Mouse (Mus musculus): Measurements from ENCODE around the gene Prrg2. TPM values are rescaled to one million over a fixed set of nuclear protein-coding genes. Genes with fewer than 3 reads are reported as not detected.
"Not testable (repeated sequence)": the region's sequence is repeated elsewhere in the genome, so short reads cannot be mapped to it uniquely, and the experiment has no call there.

Prrg2 gene
- polyA plus RNA-seq, 1 experiment from 2014 or later, result 17.9 TPM

- Histone ChIP-seq H3K27me3 (replicated peaks) (no peaks in the 10 kb centered on the region), H3K9me3 (no peaks in the 10 kb centered on the region), H3K4me3 (no peak overlapping the region), H3K36me3 (no peaks in the 10 kb centered on the region), H3K4me2 (replicated peaks) (no peak overlapping the region), H3K27ac (no peak overlapping the region), H3K4me1 (no peaks in the 10 kb centered on the region; the same call in 1 of the 2 replicates), H3K9ac (no peak overlapping the region)
- ATAC-seq (ENCODE audit: low FRiP score, low read depth), result no peak
- 91% methylated on average over 8 of the region's 8 CpGs for WGBS
Observed at GRCm38 (mm10) chr7:45098541-45099240, 36.2 kb upstream of the Prrg2 start.

- Histone ChIP-seq H3K4me3 (no peak overlapping the region), H3K9ac (no peak overlapping the region), H3K4me2 (replicated peaks) (no peak overlapping the region), H3K4me1 (peaks cover 6% of the 10 kb centered on the region; the same call in 1 of the 2 replicates), H3K27ac (no peak overlapping the region), H3K27me3 (replicated peaks) (no peaks in the 10 kb centered on the region), H3K36me3 (no peaks in the 10 kb centered on the region), H3K9me3 (no peaks in the 10 kb centered on the region)
- WGBS, result 73% methylated on average over 6 of the region's 6 CpGs
- ATAC-seq (ENCODE audit: low FRiP score, low read depth), result no peak
Observed at GRCm38 (mm10) chr7:45097479-45097878, 35.0 kb upstream of the Prrg2 start.

- not testable (repeated sequence) for H3K9ac ChIP-seq; H3K4me3 ChIP-seq; H3K9me3 ChIP-seq; ATAC-seq (ENCODE audit: low FRiP score, low read depth); H3K27ac ChIP-seq; H3K4me2 ChIP-seq (replicated peaks); H3K27me3 ChIP-seq (replicated peaks); H3K36me3 ChIP-seq
- WGBS, result 93% methylated on average over 14 of the region's 14 CpGs
- peaks cover 12% of the 10 kb centered on the region; the same call in 1 of the 2 replicates for H3K4me1 ChIP-seq
Observed at GRCm38 (mm10) chr7:45095965-45096364, 33.5 kb upstream of the Prrg2 start.

- Histone ChIP-seq H3K36me3 (no peaks in the 10 kb centered on the region), H3K4me2 (replicated peaks) (no peak overlapping the region), H3K4me3 (no peak overlapping the region), H3K27me3 (replicated peaks) (no peaks in the 10 kb centered on the region; the same call in 1 of the 2 replicates), H3K27ac (no peak overlapping the region), H3K4me1 (peaks cover 12% of the 10 kb centered on the region; the same call in 1 of the 2 replicates), H3K9ac (no peak overlapping the region), H3K9me3 (no peaks in the 10 kb centered on the region)
- 83% methylated on average over 6 of the region's 6 CpGs for WGBS
- ATAC-seq (ENCODE audit: low FRiP score, low read depth), result no peak
Observed at GRCm38 (mm10) chr7:45095367-45095766, 32.9 kb upstream of the Prrg2 start.

GRCm38 (mm10) chr7:45094121-45094520 lies 31.6 kb upstream of the Prrg2 start:
- no peak overlapping the region for H3K9ac ChIP-seq
- WGBS, result 9% methylated on average over 7 of the region's 7 CpGs
- ATAC-seq (ENCODE audit: low FRiP score, low read depth), result no peak

GRCm38 (mm10) chr7:45093516-45093905 lies 31.0 kb upstream of the Prrg2 start:
- Histone ChIP-seq H3K27ac (no peak overlapping the region), H3K9me3 (no peaks in the 10 kb centered on the region), H3K36me3 (peaks cover 1% of the 10 kb centered on the region), H3K4me1 (peaks cover 12% of the 10 kb centered on the region; the same call in 1 of the 2 replicates), H3K4me3 (no peak overlapping the region), H3K9ac (no peak overlapping the region), H3K4me2 (replicated peaks) (no peak overlapping the region; the same call in 1 of the 2 replicates), H3K27me3 (replicated peaks) (no peaks in the 10 kb centered on the region; the same call in 1 of the 2 replicates)
- ATAC-seq (ENCODE audit: low FRiP score, low read depth), result no peak
- 32% methylated on average over 12 of the region's 18 CpGs for WGBS

More at GRCm38 (mm10) chr7:45094121-45094520, 31.6 kb upstream of the Prrg2 start:
- no peak overlapping the region for H3K4me3 ChIP-seq
- peaks cover 12% of the 10 kb centered on the region; the same call in 1 of the 2 replicates for H3K4me1 ChIP-seq
- no peaks in the 10 kb centered on the region; the same call in 1 of the 2 replicates for H3K27me3 ChIP-seq (replicated peaks)
- no peaks in the 10 kb centered on the region for H3K36me3 ChIP-seq
- no peak overlapping the region for H3K4me2 ChIP-seq (replicated peaks)
- no peaks in the 10 kb centered on the region for H3K9me3 ChIP-seq
- no peak overlapping the region for H3K27ac ChIP-seq

- no peak overlapping the region for H3K27ac ChIP-seq
- no peaks in the 10 kb centered on the region; the same call in 1 of the 2 replicates for H3K27me3 ChIP-seq (replicated peaks)
- no peak overlapping the region for H3K4me3 ChIP-seq
- H3K9ac ChIP-seq, result no peak overlapping the region
- peaks cover 5% of the 10 kb centered on the region for H3K36me3 ChIP-seq
- no peak overlapping the region; the same call in 1 of the 2 replicates for H3K4me2 ChIP-seq (replicated peaks)
- H3K4me1 ChIP-seq, result peaks cover 12% of the 10 kb centered on the region; the same call in 1 of the 2 replicates
- no peaks in the 10 kb centered on the region for H3K9me3 ChIP-seq
- WGBS, result 67% methylated on average over 12 of the region's 12 CpGs
- no peak for ATAC-seq (ENCODE audit: low FRiP score, low read depth)
Observed at GRCm38 (mm10) chr7:45092828-45093515, 30.5 kb upstream of the Prrg2 start.

- Histone ChIP-seq H3K4me1 (peaks cover 12% of the 10 kb centered on the region; the same call in 1 of the 2 replicates), H3K9me3 (no peaks in the 10 kb centered on the region), H3K9ac (peak within 1 kb of the TSS; percentile 56), H3K36me3 (peaks cover 5% of the 10 kb centered on the region), H3K4me3 (peak within 1 kb of the TSS; percentile 45), H3K27ac (no peak within 1 kb of the TSS), H3K4me2 (replicated peaks) (peak within 1 kb of the TSS; percentile 69), H3K27me3 (replicated peaks) (no peaks in the 10 kb centered on the region; the same call in 1 of the 2 replicates)
- peak; percentile 88 for ATAC-seq (ENCODE audit: low FRiP score, low read depth)
- under 1% methylated on average over 16 of the region's 16 CpGs for WGBS
Observed at GRCm38 (mm10) chr7:45092048-45092447, 29.6 kb upstream of the Prrg2 start, which contains the start of gene Rcn3. Rcn3 (minus strand) TSS chr7:45092221.

GRCm38 (mm10) chr7:45091001-45091990 lies 28.8 kb upstream of the Prrg2 start:
- Histone ChIP-seq H3K27ac (no peak overlapping the region), H3K27me3 (replicated peaks) (no peaks in the 10 kb centered on the region; the same call in 1 of the 2 replicates), H3K4me1 (peaks cover 12% of the 10 kb centered on the region; the same call in 1 of the 2 replicates), H3K4me3 (peak overlapping the region; percentile 45), H3K4me2 (replicated peaks) (peak overlapping the region; percentile 69), H3K36me3 (peaks cover 12% of the 10 kb centered on the region), H3K9ac (peak overlapping the region; percentile 56), H3K9me3 (no peaks in the 10 kb centered on the region)
- 15% methylated on average over 35 of the region's 35 CpGs for WGBS
- ATAC-seq (ENCODE audit: low FRiP score, low read depth), result peak; percentile 52; the same call in 1 of the 2 replicates

- peaks cover 18% of the 10 kb centered on the region for H3K36me3 ChIP-seq
- peak overlapping the region; percentile 69; the same call in 1 of the 2 replicates for H3K4me2 ChIP-seq (replicated peaks)
- ATAC-seq (ENCODE audit: low FRiP score, low read depth), result no peak
- H3K4me3 ChIP-seq, result no peak overlapping the region; the same call in 1 of the 2 replicates
- H3K4me1 ChIP-seq, result peaks cover 12% of the 10 kb centered on the region; the same call in 1 of the 2 replicates
- no peaks in the 10 kb centered on the region for H3K9me3 ChIP-seq
- 83% methylated on average over 13 of the region's 13 CpGs for WGBS
- H3K27ac ChIP-seq, result no peak overlapping the region
- no peaks in the 10 kb centered on the region; the same call in 1 of the 2 replicates for H3K27me3 ChIP-seq (replicated peaks)
- H3K9ac ChIP-seq, result no peak overlapping the region
Observed at GRCm38 (mm10) chr7:45090251-45090977, 27.9 kb upstream of the Prrg2 start.

- 87% methylated on average over 17 of the region's 17 CpGs for WGBS
- Histone ChIP-seq H3K27me3 (replicated peaks) (no peaks in the 10 kb centered on the region; the same call in 1 of the 2 replicates), H3K4me1 (peaks cover 12% of the 10 kb centered on the region; the same call in 1 of the 2 replicates), H3K27ac (no peak overlapping the region), H3K9me3 (no peaks in the 10 kb centered on the region), H3K4me2 (replicated peaks) (no peak overlapping the region), H3K9ac (no peak overlapping the region), H3K4me3 (no peak overlapping the region), H3K36me3 (peaks cover 24% of the 10 kb centered on the region)
- ATAC-seq (ENCODE audit: low FRiP score, low read depth), result no peak
Observed at GRCm38 (mm10) chr7:45088597-45088996, 26.1 kb upstream of the Prrg2 start.
